9 mouse cellular contexts compared by ENCODE assay signal in genomic region chr3:101699929-101700681, GRCm38 (mm10).
DNase-seq lines count a peak whose midpoint lies in the region; ATAC-seq lines count a peak whose summit lies in the region.
"Had no signal": no experiment of that assay in that cellular context is flagged by ENCODE, and none has a peak within 500 bp of the region (broad histone marks: within the 10 kb centered on the region; RNA-seq: fewer than 3 reads in every experiment).

No protein-coding gene starts in this region.

- H3K4me3 ChIP-seq in heart, embryonic 14.5 days (ENCODE audit: control insufficient read depth in 1 of 2, insufficient read depth in 1 of 2, low read depth in 1 of 2, low read length in 2 of 2): no peak overlapping the region
- H3K4me3 ChIP-seq: myocyte had no signal

- intact Hi-C loops in heart, postnatal 14 days (cut with DNase I): no loop called here
- intact Hi-C loops in left cerebral cortex, postnatal 36 days (cut with DNase I): no loop called here

- H3K27ac ChIP-seq in heart, embryonic 14.5 days (replicated peaks in 1 of 2; ENCODE audit: control insufficient read depth in 1 of 2, insufficient read depth in 1 of 2, low read depth in 2 of 2, low read length in 2 of 2): peak overlapping the region; percentile 74 to 82; a peak in 2 of 4 replicates

- peaks cover 29 to 42% of the 10 kb centered on the region in 2 experiments for H3K4me1 ChIP-seq in heart, embryonic 14.5 days (ENCODE audit: control insufficient read depth in 2 of 2, insufficient read depth in 2 of 2, low read length in 2 of 2)

- no peak for ATAC-seq in heart, embryonic 14.5 days (ENCODE audit: insufficient number of reproducible peaks, insufficient read depth, low FRiP score, low read depth)

- H3K36me3 ChIP-seq in heart, embryonic 14.5 days (ENCODE audit: control insufficient read depth, insufficient read depth, low read length): no peaks in the 10 kb centered on the region

- DNase-seq in heart, postnatal 14 days: no peak
- peak; percentile 47 for DNase-seq in adrenal gland, postnatal 14 days
- peak; percentile 95 to 96 for DNase-seq in cerebellum, postnatal 36 days
- DNase-seq in left cerebral cortex, postnatal 36 days (ENCODE audit: low spot score in 2 of 2): peak; percentile 29 to 40
- DNase-seq in layer of hippocampus, postnatal 25 days (ENCODE audit: extremely low spot score in 1 of 2, low spot score in 1 of 2): no peak
- no peak for DNase-seq in layer of hippocampus, adult 9-10 months (ENCODE audit: low spot score)
- DNase-seq in retina, postnatal 1 day: no peak

- WGBS in heart, embryonic 14.5 days: 62% methylated on average over 12 of the region's 12 CpGs

- H3K9ac ChIP-seq in heart, embryonic 14.5 days (ENCODE audit: low read length): peak overlapping the region; percentile 55

- 0 out of 2 replicates have a peak, but pooled peaks cover 4% of the 10 kb centered on the region for H3K9me3 ChIP-seq in heart, embryonic 14.5 days (ENCODE audit: control insufficient read depth, low read length)

- H3K4me2 ChIP-seq in heart, embryonic 14.5 days (ENCODE audit: low read length): no peak overlapping the region

- no peaks in the 10 kb centered on the region for H3K27me3 ChIP-seq in heart, embryonic 14.5 days (ENCODE audit: control insufficient read depth, insufficient read depth, low read length)

Comparison
In these comparisons a context has a peak if more than half of its experiments do, and no peak if none do; other contexts are left out.
1. DNase-seq: peak in adrenal gland, postnatal 14 days (single experiment), cerebellum, postnatal 36 days (2 of 2) and left cerebral cortex, postnatal 36 days (2 of 2); none in heart, postnatal 14 days (0 of 2), layer of hippocampus, postnatal 25 days (0 of 2), layer of hippocampus, adult 9-10 months (single experiment) and retina, postnatal 1 day (single experiment).